In the genomic region with DNA sequence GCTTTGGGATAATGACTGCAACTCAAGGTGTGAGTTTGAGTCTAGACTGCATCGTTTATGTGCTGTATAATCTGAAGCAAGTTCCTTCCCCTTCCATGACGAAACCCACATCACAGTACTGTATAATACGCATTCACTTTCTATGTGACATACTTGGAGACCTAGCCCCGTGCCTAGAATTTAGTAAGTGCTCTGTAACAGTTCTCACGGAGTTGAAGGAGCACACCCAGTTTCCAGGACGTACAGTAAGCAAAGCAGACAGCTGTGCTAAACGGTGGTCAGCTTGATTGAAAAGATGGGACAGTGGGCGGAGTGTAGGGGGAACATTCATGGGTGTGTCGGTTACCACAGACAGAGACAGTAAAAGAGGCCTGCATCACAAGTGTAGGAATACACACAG, we compare ENCODE assay signal across 22 mouse cellular contexts. TPM values are rescaled to one million over a fixed set of nuclear protein-coding genes. Genes with fewer than 3 reads are reported as not detected.
DNase-seq lines count a peak whose midpoint lies in the region; ATAC-seq and TF ChIP-seq lines count a peak whose summit lies in the region.
"Had no signal": no experiment of that assay in that cellular context is flagged by ENCODE, and none has a peak within 500 bp of the region (broad histone marks: within the 10 kb centered on the region; RNA-seq: fewer than 3 reads in every experiment).

No protein-coding gene starts in this region.

- H3ac ChIP-seq in myocyte (ENCODE audit: control insufficient read depth, insufficient read length) = no peak overlapping the region

- H3K27ac ChIP-seq in gastrocnemius, adult 2 months = peak overlapping the region; percentile 92
- peak overlapping the region; percentile 90 for H3K27ac ChIP-seq in heart, embryonic 15.5 days
- 0 out of 2 replicates have a peak overlapping the region, but pooled peaks have one; percentile 78 for H3K27ac ChIP-seq in midbrain, postnatal 0 days (ENCODE audit: low read depth, low read length)
- no peak overlapping the region; the same call in 1 of the 2 replicates for H3K27ac ChIP-seq in midbrain, embryonic 15.5 days
- H3K27ac ChIP-seq: limb, embryonic 13.5 days; liver, embryonic 13.5 days had no signal

- no peak for DNase-seq in gastrocnemius, adult 2 months
- no peak for DNase-seq in gastrocnemius, postnatal 10 days
- DNase-seq in heart, adult 11 months = no peak
- DNase-seq in midbrain, postnatal 0 days (ENCODE audit: low spot score) = no peak
- DNase-seq in layer of hippocampus, adult 9-10 months (ENCODE audit: low spot score) = no peak
- DNase-seq: adrenal gland, adult 2 months; B cell, adult 2 months; cerebellum, adult 11 months; gastrocnemius, postnatal 14 days; layer of hippocampus, postnatal 36 days; liver, embryonic 13.5 days; lung, embryonic 14.5 days; lung, postnatal 36 days; right cerebral cortex, adult 18-20 months; thymus, postnatal 25 days had no signal

- WGBS in heart, embryonic 15.5 days = 79% methylated on average over 9 of the region's 9 CpGs
- 94% methylated on average over 9 of the region's 9 CpGs for WGBS in midbrain, postnatal 0 days
- WGBS in midbrain, embryonic 15.5 days = 89% methylated on average over 9 of the region's 9 CpGs

- no peaks in the 10 kb centered on the region for H3K79me2 ChIP-seq in myocyte (ENCODE audit: control insufficient read depth, insufficient read depth)

- no peak for ATAC-seq in heart, embryonic 15.5 days (replicated peaks; ENCODE audit: insufficient number of reproducible peaks, insufficient read depth, low FRiP score, low read depth)
- no peak for ATAC-seq in midbrain, postnatal 0 days (ENCODE audit: low FRiP score)
- ATAC-seq in midbrain, embryonic 15.5 days (replicated peaks) = no peak
- ATAC-seq: intestine, postnatal 0 days had no signal

- TF ChIP-seq POLR2A in myocyte (IDR thresholded peaks at IDR 0.05; ENCODE audit: insufficient read length, low read depth) = no peak

- peak overlapping the region; percentile 62 for H3K4me3 ChIP-seq in gastrocnemius, adult 2 months
- H3K4me3 ChIP-seq in heart, embryonic 15.5 days = no peak overlapping the region
- no peak overlapping the region for H3K4me3 ChIP-seq in midbrain, postnatal 0 days (ENCODE audit: low read depth, low read length)
- no peak overlapping the region for H3K4me3 ChIP-seq in midbrain, embryonic 15.5 days
- H3K4me3 ChIP-seq in myocyte = no peak overlapping the region
- H3K4me3 ChIP-seq: embryonic facial prominence, embryonic 13.5 days; hindbrain, embryonic 13.5 days; limb, embryonic 13.5 days; liver, embryonic 13.5 days had no signal

- intact Hi-C loops in gastrocnemius, adult 2 months (cut with DNase I) = loop anchor here (5.0 kb wide), 1 partner anchor 35 kb away; no protein-coding TSS in a partner anchor

- H3K9me3 ChIP-seq in heart, embryonic 15.5 days (replicated peaks) = no peaks in the 10 kb centered on the region
- no peaks in the 10 kb centered on the region for H3K9me3 ChIP-seq in midbrain, postnatal 0 days (ENCODE audit: low read length)
- no peaks in the 10 kb centered on the region for H3K9me3 ChIP-seq in midbrain, embryonic 15.5 days
- H3K9me3 ChIP-seq: embryonic facial prominence, embryonic 13.5 days; hindbrain, embryonic 13.5 days; limb, embryonic 13.5 days; liver, embryonic 13.5 days had no signal

- peaks cover 40% of the 10 kb centered on the region for H3K4me1 ChIP-seq in heart, embryonic 15.5 days (replicated peaks)
- H3K4me1 ChIP-seq in midbrain, postnatal 0 days (ENCODE audit: insufficient read depth, low read length) = peaks cover 7% of the 10 kb centered on the region; the same call in 1 of the 2 replicates
- H3K4me1 ChIP-seq in midbrain, embryonic 15.5 days = peaks cover 15% of the 10 kb centered on the region
- H3K4me1 ChIP-seq: liver, embryonic 13.5 days had no signal

- H3K27me3 ChIP-seq in heart, embryonic 15.5 days = no peaks in the 10 kb centered on the region
- H3K27me3 ChIP-seq in midbrain, postnatal 0 days (ENCODE audit: insufficient read depth, low read length) = no peaks in the 10 kb centered on the region
- H3K27me3 ChIP-seq in midbrain, embryonic 15.5 days (replicated peaks) = no peaks in the 10 kb centered on the region
- H3K27me3 ChIP-seq in myocyte (ENCODE audit: control insufficient read depth, insufficient read depth, insufficient read length) = no peaks in the 10 kb centered on the region
- H3K27me3 ChIP-seq: embryonic facial prominence, embryonic 13.5 days; hindbrain, embryonic 13.5 days; limb, embryonic 13.5 days; liver, embryonic 13.5 days had no signal

- no peak overlapping the region for H3K9ac ChIP-seq in heart, embryonic 15.5 days
- H3K9ac ChIP-seq in midbrain, postnatal 0 days (replicated peaks; ENCODE audit: low read length, poor library complexity, severe bottlenecking) = no peak overlapping the region
- no peak overlapping the region for H3K9ac ChIP-seq in midbrain, embryonic 15.5 days
- H3K9ac ChIP-seq: embryonic facial prominence, embryonic 13.5 days; hindbrain, embryonic 13.5 days; limb, embryonic 13.5 days; liver, embryonic 13.5 days; lung, embryonic 14.5 days had no signal

- H3K36me3 ChIP-seq in heart, embryonic 15.5 days = no peaks in the 10 kb centered on the region
- H3K36me3 ChIP-seq in midbrain, postnatal 0 days (ENCODE audit: insufficient read depth, low read length) = no peaks in the 10 kb centered on the region
- no peaks in the 10 kb centered on the region for H3K36me3 ChIP-seq in midbrain, embryonic 15.5 days (replicated peaks)
- H3K36me3 ChIP-seq in myocyte (ENCODE audit: control insufficient read depth, insufficient read depth) = no peaks in the 10 kb centered on the region
- H3K36me3 ChIP-seq: embryonic facial prominence, embryonic 13.5 days; limb, embryonic 13.5 days; liver, embryonic 13.5 days had no signal

- H3K4me2 ChIP-seq in heart, embryonic 15.5 days = no peak overlapping the region
- no peak overlapping the region for H3K4me2 ChIP-seq in midbrain, postnatal 0 days (ENCODE audit: low read depth, low read length, poor library complexity, severe bottlenecking)
- H3K4me2 ChIP-seq in midbrain, embryonic 15.5 days = no peak overlapping the region
- peak overlapping the region; percentile 84 for H3K4me2 ChIP-seq in myocyte (ENCODE audit: low read depth)
- H3K4me2 ChIP-seq: embryonic facial prominence, embryonic 13.5 days; hindbrain, embryonic 13.5 days; limb, embryonic 13.5 days; liver, embryonic 13.5 days; lung, embryonic 14.5 days had no signal

- TF ChIP-seq CTCF in gastrocnemius, adult 2 months (IDR thresholded peaks at IDR 0.05) = no peak
- TF ChIP-seq CTCF in midbrain, postnatal 0 days (IDR thresholded peaks at IDR 0.05) = no peak

TF ChIP-seq in myocyte, 11 proteins besides CTCF, POLR2A, EP300 and RAD21:
- TF ChIP-seq MYOD1 (IDR thresholded peaks at IDR 0.05; ENCODE audit: control insufficient read depth in 1 of 3, insufficient read length in 2 of 3, low read depth in 2 of 3) (peak in 2 of 3 experiments; percentile 55 to 79), MYOG (IDR thresholded peaks at IDR 0.05; ENCODE audit: control insufficient read depth in 1 of 3, insufficient read depth in 1 of 3, insufficient read length in 2 of 3, low read depth in 2 of 3) (peak in 1 of 3 experiments; percentile 59), E2F4 (IDR thresholded peaks at IDR 0.05; ENCODE audit: insufficient read depth) (no peak), MAX (IDR thresholded peaks at IDR 0.05; ENCODE audit: low read depth) (no peak), SRF (IDR thresholded peaks at IDR 0.05; ENCODE audit: control insufficient read depth, insufficient read length, low read depth) (no peak)

RNA-seq across cellular contexts. Expression of a gene that starts 51.3 kb away (rescaled TPM):
- 1 to 10 TPM; 6.2 to 7.1 TPM for total RNA-seq in gastrocnemius, adult 2 months (2021)
- 1 to 10 TPM; 5.9 to 7.0 TPM for total RNA-seq in gastrocnemius, postnatal 10 days (2021)
- 16.0 and 20.5 TPM in 2 replicates for polyA plus RNA-seq in heart, embryonic 15.5 days (2015; fragmentation: Nextera tagmentation; extraction: Ambion mirVana)
- total RNA-seq in midbrain, postnatal 0 days (2014; rRNA removed) = 169 and 171 TPM in 2 replicates
- polyA plus RNA-seq in midbrain, postnatal 0 days (2015; fragmentation: Nextera tagmentation; extraction: Ambion mirVana) = 110 and 117 TPM in 2 replicates
- polyA plus RNA-seq in midbrain, embryonic 15.5 days (2015; fragmentation: Nextera tagmentation; extraction: Ambion mirVana) = 112 and 121 TPM in 2 replicates
- 0.34 TPM for polyA plus RNA-seq in myocyte (2012; fragmentation: generic; extraction: Trizol)

Comparison
In these comparisons a context has a peak if more than half of its experiments do, and no peak if none do; other contexts are left out.
1. RNA of a gene that starts 51.3 kb away (polyA plus RNA-seq): 112 to 121 TPM in midbrain, embryonic 15.5 days, 110 to 117 TPM in midbrain, postnatal 0 days and 16.0 to 20.5 TPM in heart, embryonic 15.5 days; 0.34 TPM in myocyte (single experiment); every median in the first group is over 10 times any median in the second.